ENCODE assay signal across 7 mouse cellular contexts in genomic region chr15:89169431-89169830, GRCm38 (mm10). TPM values are rescaled to one million over a fixed set of nuclear protein-coding genes. Genes with fewer than 3 reads are reported as not detected.
A peak's percentile ranks its signal among the peaks of the same experiment; 100 is the strongest.
DNase-seq lines count a peak whose midpoint lies in the region; ATAC-seq and TF ChIP-seq lines count a peak whose summit lies in the region.

No protein-coding gene starts in this region.

- peaks cover 76% of the 10 kb centered on the region for H3K36me3 ChIP-seq in forebrain, embryonic 10.5 days (replicated peaks)
- H3K36me3 ChIP-seq in heart, embryonic 13.5 days, result peaks cover 51% of the 10 kb centered on the region
- H3K36me3 ChIP-seq in kidney, postnatal 0 days (ENCODE audit: insufficient read depth, low read length), result peaks cover 39% of the 10 kb centered on the region
- peaks cover 16% of the 10 kb centered on the region for H3K36me3 ChIP-seq in liver, embryonic 11.5 days (ENCODE audit: control insufficient read depth, insufficient read depth, low read length)
- peaks cover 50% of the 10 kb centered on the region for H3K36me3 ChIP-seq in neural tube, embryonic 13.5 days

- no peak for TF ChIP-seq POLR2A in brain, embryonic 14.5 days (IDR thresholded peaks at IDR 0.05; ENCODE audit: borderline replicate concordance, extremely low read depth, insufficient read depth, insufficient read length, poor library complexity, severe bottlenecking)

- H3K27ac ChIP-seq in forebrain, embryonic 10.5 days, result peak overlapping the region; percentile 75
- peak overlapping the region; percentile 87 for H3K27ac ChIP-seq in heart, embryonic 13.5 days (replicated peaks)
- peak overlapping the region; percentile 82 for H3K27ac ChIP-seq in kidney, postnatal 0 days
- peak overlapping the region; percentile 69 for H3K27ac ChIP-seq in liver, embryonic 11.5 days (ENCODE audit: low read depth, low read length)
- peak overlapping the region; percentile 76 for H3K27ac ChIP-seq in neural tube, embryonic 13.5 days (replicated peaks)

- peak overlapping the region; percentile 78 for H3K9ac ChIP-seq in heart, embryonic 13.5 days
- peak overlapping the region; percentile 40; the same call in 1 of the 2 replicates for H3K9ac ChIP-seq in kidney, postnatal 0 days (ENCODE audit: low read depth, low read length)
- H3K9ac ChIP-seq in liver, embryonic 11.5 days (ENCODE audit: low read depth, low read length), result no peak overlapping the region
- peak overlapping the region; percentile 41 for H3K9ac ChIP-seq in neural tube, embryonic 13.5 days

- no peak for TF ChIP-seq CTCF in brain, embryonic 14.5 days (IDR thresholded peaks at IDR 0.05; ENCODE audit: borderline replicate concordance, extremely low read depth, insufficient read depth, insufficient read length)
- TF ChIP-seq CTCF in kidney, postnatal 0 days (IDR thresholded peaks at IDR 0.05; ENCODE audit: low read depth), result no peak

- ATAC-seq in heart, embryonic 13.5 days (ENCODE audit: extremely low read depth, insufficient number of reproducible peaks, low FRiP score, low TSS enrichment), result peak; percentile 69; the same call in 1 of the 2 replicates
- ATAC-seq in kidney, postnatal 0 days (replicated peaks; ENCODE audit: low FRiP score, low read depth), result peak; percentile 69
- ATAC-seq in liver, embryonic 11.5 days (replicated peaks; ENCODE audit: low FRiP score), result peak; percentile 22; the same call in 1 of the 2 replicates
- ATAC-seq in neural tube, embryonic 13.5 days (ENCODE audit: low read depth), result peak; percentile 60
- ATAC-seq in CD4-positive, CD25-positive, alpha-beta regulatory T cell, adult 4 months, result no peak

- 9% methylated on average over 10 of the region's 10 CpGs for WGBS in forebrain, embryonic 10.5 days
- 5% methylated on average over 10 of the region's 10 CpGs for WGBS in heart, embryonic 13.5 days
- WGBS in kidney, postnatal 0 days, result 3% methylated on average over 10 of the region's 10 CpGs
- WGBS in liver, embryonic 11.5 days, result 32% methylated on average over 10 of the region's 10 CpGs
- WGBS in neural tube, embryonic 13.5 days, result under 1% methylated on average over 10 of the region's 10 CpGs

- peaks cover 62% of the 10 kb centered on the region for H3K4me1 ChIP-seq in forebrain, embryonic 10.5 days
- peaks cover 65% of the 10 kb centered on the region for H3K4me1 ChIP-seq in heart, embryonic 13.5 days
- peaks cover 48% of the 10 kb centered on the region for H3K4me1 ChIP-seq in kidney, postnatal 0 days (replicated peaks; ENCODE audit: insufficient read depth, low read length)
- peaks cover 47% of the 10 kb centered on the region for H3K4me1 ChIP-seq in liver, embryonic 11.5 days (replicated peaks; ENCODE audit: control insufficient read depth, insufficient read depth, low read length)
- peaks cover 58% of the 10 kb centered on the region for H3K4me1 ChIP-seq in neural tube, embryonic 13.5 days (replicated peaks)

- no peaks in the 10 kb centered on the region for H3K27me3 ChIP-seq in forebrain, embryonic 10.5 days (ENCODE audit: poor library complexity, severe bottlenecking)
- H3K27me3 ChIP-seq in heart, embryonic 13.5 days (replicated peaks), result no peaks in the 10 kb centered on the region
- H3K27me3 ChIP-seq in kidney, postnatal 0 days (ENCODE audit: insufficient read depth, low read length), result no peaks in the 10 kb centered on the region
- peaks cover 18% of the 10 kb centered on the region for H3K27me3 ChIP-seq in liver, embryonic 11.5 days (replicated peaks; ENCODE audit: control insufficient read depth, insufficient read depth, low read length)
- H3K27me3 ChIP-seq in neural tube, embryonic 13.5 days, result no peaks in the 10 kb centered on the region

- peak; percentile 93 for DNase-seq in brain, embryonic 14.5 days (ENCODE audit: low read depth)
- DNase-seq in forebrain, embryonic 10.5 days (ENCODE audit: extremely low spot score, low spot score), result peak; percentile 75
- peak; percentile 96 for DNase-seq in kidney, postnatal 0 days (ENCODE audit: low spot score)
- no peak for DNase-seq in liver, embryonic 11.5 days (ENCODE audit: low spot score)

- H3K4me2 ChIP-seq in heart, embryonic 13.5 days, result peak overlapping the region; percentile 66
- peak overlapping the region; percentile 21 for H3K4me2 ChIP-seq in kidney, postnatal 0 days (ENCODE audit: low read length)
- H3K4me2 ChIP-seq in liver, embryonic 11.5 days, result peak overlapping the region; percentile 36
- peak overlapping the region; percentile 5; the same call in 1 of the 2 replicates for H3K4me2 ChIP-seq in neural tube, embryonic 13.5 days

- no peaks in the 10 kb centered on the region for H3K9me3 ChIP-seq in forebrain, embryonic 10.5 days
- no peaks in the 10 kb centered on the region for H3K9me3 ChIP-seq in heart, embryonic 13.5 days
- no peaks in the 10 kb centered on the region for H3K9me3 ChIP-seq in kidney, postnatal 0 days (replicated peaks; ENCODE audit: low read length)
- no peaks in the 10 kb centered on the region for H3K9me3 ChIP-seq in liver, embryonic 11.5 days (ENCODE audit: control insufficient read depth, low read length)
- no peaks in the 10 kb centered on the region for H3K9me3 ChIP-seq in neural tube, embryonic 13.5 days

- H3K4me3 ChIP-seq in forebrain, embryonic 10.5 days, result peak overlapping the region; percentile 24; the same call in 1 of the 2 replicates
- H3K4me3 ChIP-seq in heart, embryonic 13.5 days, result peak overlapping the region; percentile 38
- H3K4me3 ChIP-seq in kidney, postnatal 0 days (replicated peaks; ENCODE audit: low read depth, low read length), result no peak overlapping the region
- H3K4me3 ChIP-seq in liver, embryonic 11.5 days (ENCODE audit: low read depth, low read length), result no peak overlapping the region
- no peak overlapping the region for H3K4me3 ChIP-seq in neural tube, embryonic 13.5 days

RNA-seq across cellular contexts. Expression of gene Plxnb2, which starts 11.2 kb away (rescaled TPM):
- 194 and 213 TPM in 2 replicates for polyA plus RNA-seq in brain, embryonic 14.5 days (2012; rRNA removed)
- polyA plus RNA-seq in forebrain, embryonic 10.5 days (2016; fragmentation: Nextera tagmentation; extraction: Ambion mirVana), result 144 and 155 TPM in 2 replicates
- 84.6 and 99.0 TPM in 2 replicates for polyA plus RNA-seq in heart, embryonic 13.5 days (2015; fragmentation: Nextera tagmentation; extraction: Ambion mirVana)
- 126 and 130 TPM in 2 replicates for polyA plus RNA-seq in kidney, postnatal 0 days (2015; fragmentation: Nextera tagmentation; extraction: Ambion mirVana)
- 70.5 and 78.3 TPM in 2 replicates for polyA plus RNA-seq in liver, embryonic 11.5 days (2014; fragmentation: Nextera tagmentation; extraction: Ambion mirVana)
- polyA plus RNA-seq in neural tube, embryonic 13.5 days (2015; fragmentation: Nextera tagmentation; extraction: Ambion mirVana), result 89.8 and 94.5 TPM in 2 replicates
- 1 to 10 TPM in 1 of 2 experiments, under 1 TPM in 1; 0.85 to 2.8 TPM for polyA plus RNA-seq in CD4-positive, CD25-positive, alpha-beta regulatory T cell, adult 4 months (2017; shearing (Covaris generic))

RNA-seq across cellular contexts. Expression of gene Mapk11, which starts 20.0 kb away (rescaled TPM):
- 61.9 and 75.4 TPM in 2 replicates for polyA plus RNA-seq in brain, embryonic 14.5 days (2012; rRNA removed)
- polyA plus RNA-seq in forebrain, embryonic 10.5 days (2016; fragmentation: Nextera tagmentation; extraction: Ambion mirVana), result 35.7 and 36.3 TPM in 2 replicates
- polyA plus RNA-seq in heart, embryonic 13.5 days (2015; fragmentation: Nextera tagmentation; extraction: Ambion mirVana), result 3.8 and 4.0 TPM in 2 replicates
- polyA plus RNA-seq in kidney, postnatal 0 days (2015; fragmentation: Nextera tagmentation; extraction: Ambion mirVana), result 7.5 and 9.3 TPM in 2 replicates
- 3.3 and 4.4 TPM in 2 replicates for polyA plus RNA-seq in liver, embryonic 11.5 days (2014; fragmentation: Nextera tagmentation; extraction: Ambion mirVana)
- polyA plus RNA-seq in neural tube, embryonic 13.5 days (2015; fragmentation: Nextera tagmentation; extraction: Ambion mirVana), result 35.8 and 40.2 TPM in 2 replicates
- polyA plus RNA-seq in CD4-positive, CD25-positive, alpha-beta regulatory T cell, adult 4 months (2017; shearing (Covaris generic)), result 10 to 100 TPM; 21.7 to 39.5 TPM

RNA-seq across cellular contexts. Expression of gene Dennd6b, which starts 26.9 kb away (rescaled TPM):
- polyA plus RNA-seq in brain, embryonic 14.5 days (2012; rRNA removed), result 134 and 196 TPM in 2 replicates
- polyA plus RNA-seq in forebrain, embryonic 10.5 days (2016; fragmentation: Nextera tagmentation; extraction: Ambion mirVana), result 26.4 and 27.7 TPM in 2 replicates
- polyA plus RNA-seq in heart, embryonic 13.5 days (2015; fragmentation: Nextera tagmentation; extraction: Ambion mirVana), result 17.4 and 17.9 TPM in 2 replicates
- polyA plus RNA-seq in kidney, postnatal 0 days (2015; fragmentation: Nextera tagmentation; extraction: Ambion mirVana), result 10.4 and 11.7 TPM in 2 replicates
- polyA plus RNA-seq in liver, embryonic 11.5 days (2014; fragmentation: Nextera tagmentation; extraction: Ambion mirVana), result 9.5 and 10.5 TPM in 2 replicates
- polyA plus RNA-seq in neural tube, embryonic 13.5 days (2015; fragmentation: Nextera tagmentation; extraction: Ambion mirVana), result 68.9 and 71.8 TPM in 2 replicates
- polyA plus RNA-seq in CD4-positive, CD25-positive, alpha-beta regulatory T cell, adult 4 months (2017; shearing (Covaris generic)), result 10 to 100 TPM; 13.5 to 18.4 TPM

RNA-seq across cellular contexts. Expression of gene Mapk12, which starts 28.9 kb away (rescaled TPM):
- polyA plus RNA-seq in brain, embryonic 14.5 days (2012; rRNA removed), result 12.8 and 15.5 TPM in 2 replicates
- 34.9 and 38.4 TPM in 2 replicates for polyA plus RNA-seq in forebrain, embryonic 10.5 days (2016; fragmentation: Nextera tagmentation; extraction: Ambion mirVana)
- polyA plus RNA-seq in heart, embryonic 13.5 days (2015; fragmentation: Nextera tagmentation; extraction: Ambion mirVana), result 19.0 and 20.4 TPM in 2 replicates
- 12.3 and 13.5 TPM in 2 replicates for polyA plus RNA-seq in kidney, postnatal 0 days (2015; fragmentation: Nextera tagmentation; extraction: Ambion mirVana)
- 3.8 and 4.8 TPM in 2 replicates for polyA plus RNA-seq in liver, embryonic 11.5 days (2014; fragmentation: Nextera tagmentation; extraction: Ambion mirVana)
- polyA plus RNA-seq in neural tube, embryonic 13.5 days (2015; fragmentation: Nextera tagmentation; extraction: Ambion mirVana), result 6.7 and 7.0 TPM in 2 replicates
- 1 to 10 TPM; 5.2 to 5.6 TPM for polyA plus RNA-seq in CD4-positive, CD25-positive, alpha-beta regulatory T cell, adult 4 months (2017; shearing (Covaris generic))

RNA-seq across cellular contexts. Expression of gene Hdac10, which starts 40.9 kb away (rescaled TPM):
- polyA plus RNA-seq in brain, embryonic 14.5 days (2012; rRNA removed), result 33.1 and 58.3 TPM in 2 replicates
- 15.0 and 16.5 TPM in 2 replicates for polyA plus RNA-seq in forebrain, embryonic 10.5 days (2016; fragmentation: Nextera tagmentation; extraction: Ambion mirVana)
- polyA plus RNA-seq in heart, embryonic 13.5 days (2015; fragmentation: Nextera tagmentation; extraction: Ambion mirVana), result 14.0 and 15.0 TPM in 2 replicates
- 12.8 and 13.2 TPM in 2 replicates for polyA plus RNA-seq in kidney, postnatal 0 days (2015; fragmentation: Nextera tagmentation; extraction: Ambion mirVana)
- polyA plus RNA-seq in liver, embryonic 11.5 days (2014; fragmentation: Nextera tagmentation; extraction: Ambion mirVana), result 21.1 and 22.7 TPM in 2 replicates
- 23.9 and 26.7 TPM in 2 replicates for polyA plus RNA-seq in neural tube, embryonic 13.5 days (2015; fragmentation: Nextera tagmentation; extraction: Ambion mirVana)
- 10 to 100 TPM; 34.9 to 63.5 TPM for polyA plus RNA-seq in CD4-positive, CD25-positive, alpha-beta regulatory T cell, adult 4 months (2017; shearing (Covaris generic))

Comparison
In these comparisons a context has a peak if more than half of its experiments do, and no peak if none do; other contexts are left out.
1. H3K4me3 ChIP-seq: peak in forebrain, embryonic 10.5 days (single experiment) and heart, embryonic 13.5 days (single experiment); none in kidney, postnatal 0 days (single experiment), liver, embryonic 11.5 days (single experiment) and neural tube, embryonic 13.5 days (single experiment).
2. H3K4me2 ChIP-seq: peak in every context shown above with its lines; median percentile 66 in heart, embryonic 13.5 days; 36 in liver, embryonic 11.5 days; 21 in kidney, postnatal 0 days; 5 in neural tube, embryonic 13.5 days.
3. RNA of gene Plxnb2, which starts 11.2 kb away (polyA plus RNA-seq): 194 to 213 TPM in brain, embryonic 14.5 days, 144 to 155 TPM in forebrain, embryonic 10.5 days, 126 to 130 TPM in kidney, postnatal 0 days, 84.6 to 99.0 TPM in heart, embryonic 13.5 days, 89.8 to 94.5 TPM in neural tube, embryonic 13.5 days and 70.5 to 78.3 TPM in liver, embryonic 11.5 days; 0.85 to 2.8 TPM in CD4-positive, CD25-positive, alpha-beta regulatory T cell, adult 4 months; every median in the first group is over 10 times any median in the second.
4. Peak in every context shown above with its lines, with median percentiles within 50 percentile points of each other: H3K27ac ChIP-seq.